Mouse (Mus musculus) embryonic facial prominence, embryonic 15.5 days (tissue): ENCODE measurements around the gene Grin2a. TPM values are rescaled to one million over a fixed set of nuclear protein-coding genes. Genes with fewer than 3 reads are reported as not detected.

Experiments used
- ATAC-seq: fragments of 200-750 bp; cut with Nextera tagmentation; 2 replicates; pipeline ENCODE4 v1.8.0; 2017; ENCODE audit warnings: low read depth, moderate TSS enrichment; ENCODE audit not compliant: insufficient number of reproducible peaks, low FRiP score, low TSS enrichment
- H3K27ac ChIP-seq: fragments of 300-500 bp; sonication (generic); replicated peaks from 2 replicates; pipeline ENCODE4 v1.5.1; 2015; ENCODE audit warnings: mild to moderate bottlenecking, inconsistent platforms
- H3K27me3 ChIP-seq: fragments of 300-500 bp; sonication (generic); 2 replicates; pipeline ENCODE4 v1.6.1; 2015; ENCODE audit warnings: inconsistent platforms
- H3K36me3 ChIP-seq: fragments of 300-500 bp; sonication (generic); 2 replicates; pipeline ENCODE4 v1.6.1; 2015; ENCODE audit warnings: mild to moderate bottlenecking, inconsistent platforms
- H3K4me1 ChIP-seq: fragments of 300-500 bp; sonication (generic); 2 replicates; pipeline ENCODE4 v1.6.1; 2015; ENCODE audit warnings: inconsistent platforms
- H3K4me2 ChIP-seq: fragments of 300-500 bp; sonication (generic); replicated peaks from 2 replicates; pipeline ENCODE4 v1.6.1; 2015; ENCODE audit warnings: mild to moderate bottlenecking, inconsistent platforms
- H3K4me3 ChIP-seq: fragments of 300-500 bp; sonication (generic); replicated peaks from 2 replicates; pipeline ENCODE4 v1.5.1; 2015; ENCODE audit warnings: mild to moderate bottlenecking, inconsistent platforms
- H3K9ac ChIP-seq: fragments of 300-500 bp; sonication (generic); 2 replicates; pipeline ENCODE4 v1.6.1; 2015; ENCODE audit warnings: inconsistent platforms
- H3K9me3 ChIP-seq: fragments of 300-500 bp; sonication (generic); replicated peaks from 2 replicates; pipeline ENCODE4 v1.6.1; 2016; ENCODE audit warnings: inconsistent platforms
- WGBS: fragments of 180-500 bp; shearing (Covaris S2); methylation state at CpG from one replicate; pipeline ENCODE4 v1.1.7; 2015; 5-methylcytosine and 5-hydroxymethylcytosine counted together
- polyA plus RNA-seq: library from polyadenylated mRNA; unstranded; fragments of >200 nt; fragmentation: Nextera tagmentation; extraction: Ambion mirVana; gene quantifications from 2 replicates; pipeline ENCODE4 v1.2.1, GENCODE M21; 2015

The Grin2a gene
- polyA plus RNA-seq, 1 experiment from 2014 or later: 1.7 TPM

GRCm38 (mm10) chr16:9786261-9786660 is 209.1 kb downstream of the Grin2a start:
- H3K36me3 ChIP-seq: no peaks in the 10 kb centered on the region
- H3K4me3 ChIP-seq: no peak overlapping the region
- 65% methylated on average over 1 of the region's 1 CpGs for WGBS
- no peaks in the 10 kb centered on the region for H3K27me3 ChIP-seq
- no peaks in the 10 kb centered on the region for H3K4me1 ChIP-seq
- ATAC-seq: no peak
- no peak overlapping the region for H3K9ac ChIP-seq
- no peaks in the 10 kb centered on the region for H3K9me3 ChIP-seq
- H3K4me2 ChIP-seq: no peak overlapping the region
- no peak overlapping the region for H3K27ac ChIP-seq

DNA sequence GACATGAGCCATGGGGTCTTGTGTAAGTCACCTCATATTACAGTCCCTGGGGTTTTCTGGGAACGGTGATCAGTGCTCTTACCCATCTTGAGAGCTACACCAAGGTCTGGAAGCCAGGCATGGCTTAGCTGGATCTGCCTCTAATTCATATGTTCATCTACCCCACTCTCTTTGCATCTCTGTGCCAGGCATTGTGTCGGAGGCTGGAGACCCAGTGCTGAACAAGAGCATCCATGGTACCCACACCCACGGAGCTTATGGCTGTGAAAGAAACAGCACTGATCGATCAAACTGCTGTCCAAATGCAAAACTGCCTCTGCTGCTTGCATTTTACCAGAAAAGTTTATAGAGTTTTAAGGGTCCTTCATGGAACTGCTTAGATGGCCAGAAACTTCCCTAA is 209.5 kb downstream of the Grin2a start:
- no peaks in the 10 kb centered on the region for H3K9me3 ChIP-seq
- H3K27me3 ChIP-seq: no peaks in the 10 kb centered on the region
- H3K4me3 ChIP-seq: no peak overlapping the region
- H3K36me3 ChIP-seq: no peaks in the 10 kb centered on the region
- WGBS: 80% methylated on average over 4 of the region's 4 CpGs
- H3K9ac ChIP-seq: no peak overlapping the region
- no peak overlapping the region for H3K4me2 ChIP-seq
- no peaks in the 10 kb centered on the region for H3K4me1 ChIP-seq
- ATAC-seq: no peak
- no peak overlapping the region for H3K27ac ChIP-seq

GRCm38 (mm10) chr16:9768981-9769380 is 226.4 kb downstream of the Grin2a start:
- Histone ChIP-seq H3K36me3 (no peaks in the 10 kb centered on the region), H3K9me3 (no peaks in the 10 kb centered on the region), H3K4me2 (no peak overlapping the region), H3K9ac (no peak overlapping the region), H3K27me3 (no peaks in the 10 kb centered on the region), H3K27ac (no peak overlapping the region), H3K4me3 (no peak overlapping the region), H3K4me1 (no peaks in the 10 kb centered on the region)
- ATAC-seq: no peak
- WGBS: 61% methylated on average over 1 of the region's 1 CpGs

DNA sequence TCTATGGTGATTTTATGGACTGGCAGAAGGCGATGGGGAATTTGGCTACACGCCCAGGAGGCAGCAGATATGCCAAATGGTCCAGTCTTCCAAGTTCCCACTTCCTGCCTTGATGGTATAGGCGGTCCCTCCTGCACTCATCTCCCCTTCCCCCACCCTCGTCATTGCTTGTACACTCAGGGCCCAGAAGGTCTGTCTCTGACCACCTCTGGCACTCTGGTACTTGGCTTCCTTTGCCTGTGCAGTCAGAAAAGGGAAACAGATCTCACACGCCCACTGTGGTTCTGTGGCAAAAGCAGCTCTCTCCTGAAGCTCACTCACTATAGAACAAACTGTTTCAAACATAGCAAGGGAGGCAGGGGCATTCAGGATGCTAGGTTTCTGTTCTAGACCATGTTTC is 227.0 kb downstream of the Grin2a start:
- Histone ChIP-seq H3K4me2 (no peak overlapping the region), H3K9me3 (no peaks in the 10 kb centered on the region), H3K9ac (no peak overlapping the region), H3K27ac (no peak overlapping the region), H3K4me3 (no peak overlapping the region), H3K27me3 (no peaks in the 10 kb centered on the region), H3K36me3 (no peaks in the 10 kb centered on the region), H3K4me1 (no peaks in the 10 kb centered on the region)
- 57% methylated on average over 5 of the region's 5 CpGs for WGBS
- no peak for ATAC-seq

GRCm38 (mm10) chr16:9767946-9768345 is 227.4 kb downstream of the Grin2a start:
- Histone ChIP-seq H3K9ac (no peak overlapping the region), H3K9me3 (no peaks in the 10 kb centered on the region), H3K4me1 (no peaks in the 10 kb centered on the region), H3K27me3 (no peaks in the 10 kb centered on the region), H3K36me3 (no peaks in the 10 kb centered on the region), H3K27ac (no peak overlapping the region), H3K4me2 (no peak overlapping the region), H3K4me3 (no peak overlapping the region)
- no peak for ATAC-seq
- 85% methylated on average over 3 of the region's 3 CpGs for WGBS

DNA sequence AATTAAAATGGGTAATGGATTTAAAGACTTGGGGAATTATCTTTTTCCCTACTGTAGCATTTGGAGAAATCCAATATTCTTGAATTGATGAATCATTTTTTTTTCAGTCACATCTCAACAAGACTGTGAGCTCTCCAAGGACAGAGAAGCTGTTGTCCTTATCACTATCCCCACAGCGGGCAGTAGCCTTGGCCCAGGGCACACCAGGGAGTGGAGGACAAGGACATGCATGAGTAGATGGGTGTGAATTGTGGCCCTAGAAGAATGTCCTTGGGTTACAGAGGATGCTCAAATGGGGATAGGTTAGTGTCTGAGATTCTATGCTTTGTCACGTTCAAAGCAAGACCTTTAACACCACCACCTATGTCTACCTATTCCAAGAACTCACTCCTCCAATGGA is 231.3 kb downstream of the Grin2a start:
- Histone ChIP-seq H3K4me2 (no peak overlapping the region), H3K27me3 (no peaks in the 10 kb centered on the region), H3K9ac (no peak overlapping the region), H3K4me1 (no peaks in the 10 kb centered on the region), H3K27ac (no peak overlapping the region), H3K36me3 (no peaks in the 10 kb centered on the region), H3K9me3 (no peaks in the 10 kb centered on the region), H3K4me3 (no peak overlapping the region)
- WGBS: 86% methylated on average over 2 of the region's 2 CpGs
- ATAC-seq: no peak

DNA sequence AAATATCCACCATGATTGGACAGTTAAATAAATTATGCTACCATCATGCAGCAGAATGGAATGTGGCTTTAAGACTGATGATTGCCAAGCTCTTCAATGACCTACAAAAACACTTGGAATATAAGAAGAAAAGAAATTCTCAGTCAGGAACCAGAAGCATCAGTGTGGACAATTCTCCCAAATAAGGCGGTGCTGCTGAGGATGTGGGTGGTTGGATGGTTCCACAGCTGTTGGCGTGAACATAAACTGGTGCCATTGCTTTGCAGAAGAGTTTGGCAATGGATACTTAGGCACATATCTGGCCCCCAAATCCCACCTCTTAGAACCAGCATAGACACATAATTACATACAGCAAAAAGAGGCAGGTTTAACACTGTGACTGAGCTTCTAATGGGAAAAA is 235.0 kb downstream of the Grin2a start:
- no peak for ATAC-seq
- WGBS: 84% methylated on average over 2 of the region's 2 CpGs
- Histone ChIP-seq H3K9ac (no peak overlapping the region), H3K27ac (no peak overlapping the region), H3K9me3 (no peaks in the 10 kb centered on the region), H3K4me2 (no peak overlapping the region), H3K27me3 (no peaks in the 10 kb centered on the region), H3K4me3 (no peak overlapping the region), H3K36me3 (no peaks in the 10 kb centered on the region), H3K4me1 (0 out of 2 replicates have a peak, but pooled peaks cover 6% of the 10 kb centered on the region)

- 70% methylated on average over 8 of the region's 8 CpGs for WGBS
- H3K27me3 ChIP-seq: no peaks in the 10 kb centered on the region
- no peak overlapping the region for H3K4me2 ChIP-seq
- ATAC-seq: no peak
- H3K9me3 ChIP-seq: no peaks in the 10 kb centered on the region
- H3K9ac ChIP-seq: no peak overlapping the region
- no peaks in the 10 kb centered on the region for H3K36me3 ChIP-seq
- no peak overlapping the region for H3K27ac ChIP-seq
- H3K4me1 ChIP-seq: 0 out of 2 replicates have a peak, but pooled peaks cover 6% of the 10 kb centered on the region
- no peak overlapping the region for H3K4me3 ChIP-seq
Measured at GRCm38 (mm10) chr16:9756849-9757248, 238.5 kb downstream of the Grin2a start.

- no peak for ATAC-seq
- Histone ChIP-seq H3K9ac (no peak overlapping the region), H3K4me1 (0 out of 2 replicates have a peak, but pooled peaks cover 6% of the 10 kb centered on the region), H3K36me3 (no peaks in the 10 kb centered on the region), H3K27me3 (no peaks in the 10 kb centered on the region), H3K27ac (no peak overlapping the region), H3K4me3 (no peak overlapping the region), H3K4me2 (no peak overlapping the region), H3K9me3 (no peaks in the 10 kb centered on the region)
- WGBS: 83% methylated on average over 5 of the region's 5 CpGs
Measured at GRCm38 (mm10) chr16:9754061-9754460, 241.3 kb downstream of the Grin2a start.

DNA sequence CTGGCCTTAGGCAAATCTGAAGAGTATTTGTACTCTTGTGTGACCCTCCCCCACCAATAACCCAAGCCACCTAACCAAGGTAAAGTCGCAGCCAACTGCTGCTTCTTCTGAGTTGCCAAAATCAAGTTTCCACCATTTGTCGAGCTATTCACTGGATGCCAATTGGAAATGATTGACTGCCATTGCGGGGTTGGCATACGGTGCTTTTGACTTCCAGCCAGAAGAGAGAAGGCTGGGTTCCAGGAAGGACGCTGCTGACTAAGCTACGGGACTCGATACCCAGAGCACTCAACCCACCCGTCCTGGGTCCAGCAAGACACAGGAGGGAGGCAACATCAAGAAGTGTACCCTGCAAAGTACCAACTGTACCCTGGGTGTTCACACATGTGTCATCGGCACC is 242.3 kb downstream of the Grin2a start:
- Histone ChIP-seq H3K27ac (no peak overlapping the region), H3K4me2 (no peak overlapping the region), H3K4me3 (no peak overlapping the region), H3K4me1 (no peaks in the 10 kb centered on the region), H3K9me3 (no peaks in the 10 kb centered on the region), H3K9ac (no peak overlapping the region), H3K27me3 (no peaks in the 10 kb centered on the region), H3K36me3 (no peaks in the 10 kb centered on the region)
- ATAC-seq: no peak
- WGBS: 87% methylated on average over 9 of the region's 9 CpGs

DNA sequence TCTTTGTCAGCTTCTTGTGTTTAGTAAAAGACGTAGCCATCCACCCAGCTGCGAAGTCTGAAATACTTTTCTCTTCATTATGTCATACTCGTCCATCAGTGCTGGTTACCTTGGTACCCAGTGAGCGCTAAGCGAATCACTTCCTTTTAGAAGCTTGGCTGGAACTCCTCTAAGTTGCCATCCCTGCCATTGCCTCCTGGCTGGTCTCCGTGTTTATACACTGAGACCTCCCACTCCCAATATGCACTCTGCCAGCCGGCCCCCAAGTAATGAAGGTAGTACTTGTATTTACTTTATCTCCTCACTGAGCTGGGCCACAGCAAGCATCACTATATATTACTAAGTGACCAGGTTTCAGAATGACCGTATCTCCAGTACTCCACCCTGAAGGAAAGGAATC is 242.8 kb downstream of the Grin2a start:
- 85% methylated on average over 8 of the region's 8 CpGs for WGBS
- no peak overlapping the region for H3K4me2 ChIP-seq
- H3K4me3 ChIP-seq: no peak overlapping the region
- H3K27ac ChIP-seq: no peak overlapping the region
- no peak overlapping the region for H3K9ac ChIP-seq
- H3K4me1 ChIP-seq: no peaks in the 10 kb centered on the region
- H3K9me3 ChIP-seq: no peaks in the 10 kb centered on the region
- no peaks in the 10 kb centered on the region for H3K36me3 ChIP-seq
- no peak for ATAC-seq
- no peaks in the 10 kb centered on the region for H3K27me3 ChIP-seq

DNA sequence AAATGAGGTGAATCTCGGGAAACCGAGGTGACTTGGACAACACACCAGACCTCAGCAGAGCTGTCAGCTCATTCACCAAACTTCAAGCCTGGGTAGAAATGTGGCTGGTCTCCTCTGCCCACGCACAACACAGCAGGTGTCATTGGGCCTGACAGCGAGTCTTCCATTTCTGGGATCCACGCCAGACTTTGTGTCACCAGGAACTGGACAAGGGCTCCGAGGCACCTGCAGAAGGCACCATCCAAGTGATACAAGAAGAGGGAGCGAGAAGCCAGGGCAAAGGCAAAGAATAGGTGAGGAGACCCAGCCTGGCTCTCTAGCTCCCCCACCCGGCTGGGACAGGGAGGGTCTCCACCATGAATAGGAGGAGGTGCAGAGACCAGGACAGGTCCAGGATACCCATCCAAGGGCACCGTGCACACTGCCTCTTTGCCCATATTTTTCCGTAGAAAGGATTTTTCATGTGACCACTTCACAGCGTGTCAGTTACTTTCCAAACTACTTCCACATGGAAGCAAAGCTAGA is 244.3 kb downstream of the Grin2a start:
- Histone ChIP-seq H3K4me2 (no peak overlapping the region), H3K4me3 (no peak overlapping the region), H3K27ac (no peak overlapping the region), H3K27me3 (no peaks in the 10 kb centered on the region), H3K4me1 (no peaks in the 10 kb centered on the region), H3K9me3 (no peaks in the 10 kb centered on the region), H3K36me3 (no peaks in the 10 kb centered on the region), H3K9ac (no peak overlapping the region)
- ATAC-seq: no peak
- WGBS: 71% methylated on average over 11 of the region's 11 CpGs
